Mouse (Mus musculus) adrenal gland, adult 10 weeks (tissue): ENCODE data around the gene Lipo3. TPM values are rescaled to one million over a fixed set of nuclear protein-coding genes. Genes with fewer than 3 reads are reported as not detected.

Experiments
- polyA plus RNA-seq: library from polyadenylated mRNA; stranded (reverse); fragments of 350-450 nt; fragmentation: Illumina TruSeq; extraction: RNeasy Lipid Tissue Mini Kit (QIAGEN cat#74804); gene quantifications from one replicate; pipeline ENCODE4 v1.2.3, GENCODE M21; 2014; ENCODE audit warnings: low read depth, low replicate concordance

Gene Lipo3
- polyA plus RNA-seq: 81.1 TPM

DNA sequence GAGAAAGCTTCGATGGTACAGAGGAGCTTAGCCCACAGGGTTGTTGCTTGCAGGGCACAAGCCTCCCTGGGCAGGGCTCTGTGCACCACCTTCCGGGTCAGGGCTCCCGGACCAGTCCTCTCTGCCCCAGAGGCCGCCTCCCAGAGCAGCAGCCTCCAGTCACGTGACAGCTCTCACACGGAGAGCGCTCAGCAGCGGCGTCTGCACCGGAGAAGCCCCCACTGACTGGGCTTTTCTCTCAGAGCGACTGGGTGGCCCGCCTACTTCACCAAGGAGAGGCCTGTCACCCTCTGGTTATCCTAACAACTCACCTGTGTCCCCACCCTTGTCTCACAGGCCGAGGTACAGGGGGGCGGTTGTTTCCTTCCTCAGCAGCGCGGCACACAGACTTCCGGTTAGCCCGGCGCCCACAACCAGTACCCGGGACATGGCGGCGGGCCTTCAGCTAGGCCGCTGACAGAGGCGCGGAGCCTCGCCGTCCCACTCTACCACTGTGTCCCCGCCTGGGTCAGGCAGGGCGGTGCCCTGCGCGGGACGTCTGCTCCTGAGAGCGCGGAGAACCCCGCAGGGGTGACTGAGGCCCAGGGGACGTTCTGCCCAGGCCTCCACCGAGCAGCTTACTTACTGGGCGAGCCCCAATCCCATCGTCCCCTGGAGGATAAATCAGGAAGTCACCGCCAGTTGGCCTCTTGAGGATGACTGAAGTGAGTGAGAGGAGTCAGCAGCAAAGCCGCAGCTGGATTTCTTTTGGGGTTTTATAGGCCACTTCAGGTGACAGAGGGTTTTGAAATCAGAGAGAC, at the start of gene Lipo3:
TSS of gene Lipo3 (minus strand) at position 665 of the 800 bp plus-strand sequence.

DNA sequence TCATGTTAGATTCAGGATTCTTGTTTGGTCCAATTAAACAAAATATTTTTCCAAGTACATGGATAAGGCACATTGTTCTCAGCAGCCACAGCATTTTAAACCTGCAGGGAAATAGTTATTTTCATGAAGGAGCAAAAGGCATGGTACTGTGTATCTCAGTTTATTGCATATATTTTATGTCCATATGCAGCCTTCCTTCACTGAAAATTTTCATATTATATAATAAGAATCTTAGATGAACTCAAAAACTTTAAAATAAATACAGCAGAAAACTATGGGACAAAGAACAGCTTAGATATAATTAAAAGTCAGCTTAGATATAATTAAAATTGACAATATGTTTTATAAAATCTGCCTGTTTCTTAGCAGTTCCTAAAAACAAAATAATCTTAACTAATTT, 25.6 kb upstream of the Lipo3 start, which contains the start of gene Lipo1:
TSS of gene Lipo1 (minus strand) at position 101 of the 400 bp plus-strand sequence.

GRCm38 (mm10) chr19:33751259-33751658, 10.5 kb downstream of the Lipo3 start, which contains the start of gene Lipo2:
TSS of gene Lipo2 (minus strand) at chr19:33751359.

GRCm38 (mm10) chr19:33625152-33625551, 136.6 kb downstream of the Lipo3 start, which contains the start of gene Gm8978:
TSS of gene Gm8978 (minus strand) at chr19:33625252.

DNA sequence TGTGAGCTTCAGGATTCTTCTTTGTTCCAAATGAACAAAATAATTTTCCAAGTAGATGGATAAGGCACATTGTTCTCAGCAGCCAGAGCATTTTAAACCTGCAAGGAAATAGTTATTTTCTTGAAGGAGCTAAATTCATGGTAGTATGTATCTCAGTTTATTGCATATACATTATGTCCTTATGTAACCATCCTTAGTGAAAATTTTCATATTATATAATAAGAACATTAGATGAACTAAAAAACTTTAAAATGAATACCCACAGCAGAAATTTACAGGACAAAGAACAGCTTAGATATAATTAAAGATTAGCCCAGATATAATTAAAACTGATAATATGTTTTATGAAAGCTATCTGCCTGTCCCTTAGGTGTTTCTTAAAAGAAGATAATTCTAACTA, 244.1 kb downstream of the Lipo3 start, which contains the start of gene Lipo4:
TSS of gene Lipo4 (minus strand) at position 101 of the 400 bp plus-strand sequence.

Other genes starting within 250 kb of the Lipo3 start
- not detected for gene Lipo4, start 244.2 kb downstream of the Lipo3 start, polyA plus RNA-seq
- gene Gm8978, start 136.7 kb downstream of the Lipo3 start, polyA plus RNA-seq: not detected
- gene Lipo2, start 10.6 kb downstream of the Lipo3 start, polyA plus RNA-seq: not detected
- gene Lipo1, start 25.5 kb upstream of the Lipo3 start, polyA plus RNA-seq: not detected
- not detected for gene Lipf, start 199.2 kb upstream of the Lipo3 start, polyA plus RNA-seq
- gene Lipk, start 246.3 kb upstream of the Lipo3 start, polyA plus RNA-seq: not detected